Mouse (Mus musculus) cortical plate, adult 2 months (tissue): ENCODE data around the gene Zfp784. TPM values are rescaled to one million over a fixed set of nuclear protein-coding genes. Genes with fewer than 3 reads are reported as not detected.

ENCODE experiments used
- H3K27ac ChIP-seq: fragments of 200-500 bp; 2 replicates; pipeline ENCODE4 v1.5.1; 2012; ENCODE audit warnings: low read length, control low read depth, inconsistent platforms; ENCODE audit not compliant: insufficient read depth
- H3K4me1 ChIP-seq: fragments of 200-500 bp; 2 replicates; pipeline ENCODE4 v1.6.1; 2011; ENCODE audit warnings: low read length; ENCODE audit not compliant: control insufficient read depth, insufficient read depth
- H3K4me3 ChIP-seq: fragments of 200-500 bp; 2 replicates; pipeline ENCODE4 v1.5.1; 2011; ENCODE audit warnings: mild to moderate bottlenecking, low read length, control low read depth; ENCODE audit not compliant: insufficient read depth
- CTCF ChIP-seq: fragments of 200-500 bp; IDR thresholded peaks from 2 replicates; pipeline ENCODE4 v1.5.1; 2011; ENCODE audit warnings: mild to moderate bottlenecking, control low read depth, low read length; ENCODE audit not compliant: insufficient read depth; ENCODE audit errors: extremely low read depth
- POLR2A ChIP-seq: fragments of 200-500 bp; IDR thresholded peaks from 2 replicates; pipeline ENCODE4 v1.6.1; 2011; ENCODE audit warnings: mild to moderate bottlenecking, low read length, control low read depth; ENCODE audit not compliant: insufficient read depth; ENCODE audit errors: extremely low read depth
- polyA plus RNA-seq: library from polyadenylated mRNA; depleted of rRNA; stranded (reverse); fragments of >200 nt; gene quantifications from 2 replicates; pipeline ENCODE4 v1.2.3, GENCODE M21; 2012

Gene Zfp784
- polyA plus RNA-seq, 1 experiment = 6.5 TPM

- H3K4me1 ChIP-seq = peaks cover 2% of the 10 kb centered on the region; the same call in 1 of the 2 replicates
- TF ChIP-seq CTCF (no peak), POLR2A (no peak)
- H3K4me3 ChIP-seq = no peak overlapping the region
- H3K27ac ChIP-seq = no peak overlapping the region
These were observed 38.7 kb upstream of the Zfp784 start for GRCm38 (mm10) chr7:5076931-5077330.

- H3K27ac ChIP-seq = no peak overlapping the region
- H3K4me1 ChIP-seq = no peaks in the 10 kb centered on the region
- no peak overlapping the region for H3K4me3 ChIP-seq
- TF ChIP-seq CTCF (no peak), POLR2A (no peak)
These were observed 36.7 kb upstream of the Zfp784 start for GRCm38 (mm10) chr7:5074984-5075383.

- Histone ChIP-seq H3K27ac (no peak overlapping the region), H3K4me3 (no peak overlapping the region), H3K4me1 (no peaks in the 10 kb centered on the region)
- no peak for TF ChIP-seq POLR2A
- no peak for TF ChIP-seq CTCF
These were observed 35.3 kb upstream of the Zfp784 start for GRCm38 (mm10) chr7:5073586-5073985.

DNA sequence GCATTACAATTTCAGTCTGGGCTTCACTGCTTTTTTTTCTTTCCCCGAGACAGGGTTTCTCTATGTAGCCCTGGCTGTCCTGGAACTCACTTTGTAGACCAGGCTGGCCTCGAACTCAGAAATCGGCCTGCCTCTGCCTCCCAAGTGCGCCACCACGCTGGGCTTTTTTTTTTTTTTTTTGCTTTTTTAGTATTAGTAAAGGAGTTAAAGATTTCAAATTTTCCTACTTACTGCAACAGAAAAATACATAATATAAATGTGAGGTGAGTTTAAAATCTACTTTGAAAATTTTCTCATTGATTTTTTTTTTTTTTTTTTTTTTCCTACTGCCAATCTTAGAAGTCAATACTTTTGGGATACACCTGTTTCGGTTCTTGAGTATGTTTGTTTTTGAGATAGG lies 26.6 kb upstream of the Zfp784 start:
- TF ChIP-seq CTCF (no peak), POLR2A (no peak)
- H3K4me3 ChIP-seq = no peak overlapping the region

GRCm38 (mm10) chr7:5062360-5063001 lies 24.2 kb upstream of the Zfp784 start:
- Histone ChIP-seq H3K27ac (peak overlapping the region; percentile 91), H3K4me1 (peaks cover 6% of the 10 kb centered on the region; the same call in 1 of the 2 replicates), H3K4me3 (peak overlapping the region; percentile 69)
- TF ChIP-seq CTCF (no peak), POLR2A (no peak)

More for the DNA sequence above, 26.6 kb upstream of the Zfp784 start:
- H3K27ac ChIP-seq = no peak overlapping the region
- H3K4me1 ChIP-seq = peaks cover 6% of the 10 kb centered on the region; the same call in 1 of the 2 replicates

DNA sequence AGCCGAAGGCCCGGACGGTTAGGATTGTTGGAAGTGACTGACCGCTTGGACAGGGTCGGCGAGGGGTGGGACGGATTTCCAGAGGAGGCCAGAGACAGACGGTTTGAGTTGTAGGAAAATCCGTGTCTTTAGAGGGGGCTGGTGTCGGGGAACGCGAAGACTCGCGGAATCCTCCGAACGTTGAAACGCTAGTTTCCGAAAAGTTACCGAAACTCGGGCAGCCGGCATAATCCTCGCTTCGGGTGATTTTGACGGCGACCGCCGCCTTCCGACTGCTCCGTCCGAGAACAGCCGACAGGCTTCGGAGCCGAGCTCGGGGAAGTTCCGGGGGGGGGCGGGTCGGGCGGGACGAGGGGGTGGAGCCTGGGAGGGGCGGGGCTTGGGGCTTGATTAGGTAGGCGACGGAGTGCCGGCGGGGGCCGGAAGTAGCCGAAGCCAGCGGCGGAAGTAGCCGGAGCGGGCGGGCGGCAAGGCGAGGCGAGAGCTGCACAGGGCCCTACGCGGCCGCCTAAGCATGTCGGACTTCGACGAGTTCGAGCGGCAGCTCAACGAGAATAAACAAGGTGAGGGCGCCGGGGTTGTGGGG lies 23.6 kb upstream of the Zfp784 start, which contains the start of gene U2af2:
U2af2 (plus strand) TSS at position 370 of the 586 bp plus-strand sequence.
- Histone ChIP-seq H3K27ac (peak within 1 kb of the TSS; percentile 99), H3K4me1 (peaks cover 6% of the 10 kb centered on the region; the same call in 1 of the 2 replicates), H3K4me3 (peak within 1 kb of the TSS; percentile 69)
- TF ChIP-seq CTCF = no peak
- peak; percentile 38; the same call in 1 of the 2 replicates for TF ChIP-seq POLR2A

DNA sequence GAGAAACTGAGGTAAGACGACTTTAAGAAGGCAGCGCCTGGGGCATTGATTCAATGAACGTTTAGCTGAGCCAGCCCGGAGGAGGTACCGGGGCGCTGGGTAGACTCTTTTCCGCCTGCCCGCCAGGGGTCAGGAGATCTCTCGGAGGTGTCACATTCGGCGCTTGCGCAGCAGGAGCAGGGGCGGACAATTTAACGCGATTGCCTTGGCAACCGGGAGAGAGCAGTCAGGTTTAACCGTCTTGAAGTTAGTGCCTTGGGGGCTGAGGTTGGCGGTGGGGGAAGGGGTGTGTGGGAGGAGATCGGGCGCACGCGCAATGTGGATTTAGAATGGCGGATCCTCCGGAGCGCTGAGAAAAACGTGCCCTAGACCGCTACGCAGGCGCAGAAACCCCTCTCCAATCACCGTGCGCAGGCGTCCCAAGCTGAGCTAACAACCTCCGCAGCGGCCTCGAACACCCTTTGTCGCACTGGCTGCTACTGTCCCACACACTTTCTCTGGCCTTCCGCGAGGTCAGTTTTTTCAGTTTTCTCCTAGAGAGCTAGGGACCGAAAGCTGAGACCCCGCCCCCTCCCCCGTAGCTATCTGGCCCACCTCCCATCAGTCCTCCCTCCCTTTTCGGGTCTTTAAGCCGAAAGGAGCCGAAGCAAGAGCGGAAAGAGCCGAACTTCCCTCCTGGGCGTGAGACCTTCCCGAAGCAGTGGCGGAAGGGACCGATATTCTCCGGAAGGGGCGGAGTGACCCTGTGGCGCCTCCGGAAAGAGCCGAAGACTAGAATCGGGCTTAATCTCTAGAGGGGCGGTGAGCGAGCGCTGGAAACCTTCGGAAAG lies 22.9 kb upstream of the Zfp784 start:
- H3K4me1 ChIP-seq = peaks cover 6% of the 10 kb centered on the region
- H3K4me3 ChIP-seq = peak overlapping the region; percentile 69
- peak overlapping the region; percentile 99 for H3K27ac ChIP-seq
- peak; percentile 64 for TF ChIP-seq POLR2A
- TF ChIP-seq CTCF = 0 out of 2 replicates have a peak, but pooled peaks have one; percentile 23

- Histone ChIP-seq H3K4me1 (peaks cover 10% of the 10 kb centered on the region), H3K4me3 (peak overlapping the region; percentile 69), H3K27ac (peak overlapping the region; percentile 67)
- TF ChIP-seq CTCF (peak; percentile 60), POLR2A (no peak)
These were observed 22.0 kb upstream of the Zfp784 start for GRCm38 (mm10) chr7:5060239-5060731.

- no peak for TF ChIP-seq CTCF
- TF ChIP-seq POLR2A = no peak
- Histone ChIP-seq H3K4me1 (peaks cover 10% of the 10 kb centered on the region), H3K4me3 (no peak overlapping the region), H3K27ac (no peak overlapping the region)
These were observed 21.2 kb upstream of the Zfp784 start for GRCm38 (mm10) chr7:5059421-5059820.

GRCm38 (mm10) chr7:5058631-5059030 lies 20.4 kb upstream of the Zfp784 start:
- no peak for TF ChIP-seq CTCF
- TF ChIP-seq POLR2A = no peak
- Histone ChIP-seq H3K4me3 (no peak overlapping the region), H3K4me1 (peaks cover 9% of the 10 kb centered on the region), H3K27ac (no peak overlapping the region)
